Mouse (Mus musculus) liver, postnatal 0 days (tissue): ENCODE data around the gene Nin.

Source experiments
- CTCF ChIP-seq: sonication (generic); IDR thresholded peaks from 2 replicates; pipeline ENCODE4 v1.5.1; 2016; ENCODE audit warnings: antibody characterized with exemption, low read depth
- EP300 ChIP-seq: IDR thresholded peaks from 2 replicates; pipeline ENCODE4 v1.6.1; 2016; ENCODE audit warnings: antibody characterized with exemption, low read depth, mild to moderate bottlenecking

DNA sequence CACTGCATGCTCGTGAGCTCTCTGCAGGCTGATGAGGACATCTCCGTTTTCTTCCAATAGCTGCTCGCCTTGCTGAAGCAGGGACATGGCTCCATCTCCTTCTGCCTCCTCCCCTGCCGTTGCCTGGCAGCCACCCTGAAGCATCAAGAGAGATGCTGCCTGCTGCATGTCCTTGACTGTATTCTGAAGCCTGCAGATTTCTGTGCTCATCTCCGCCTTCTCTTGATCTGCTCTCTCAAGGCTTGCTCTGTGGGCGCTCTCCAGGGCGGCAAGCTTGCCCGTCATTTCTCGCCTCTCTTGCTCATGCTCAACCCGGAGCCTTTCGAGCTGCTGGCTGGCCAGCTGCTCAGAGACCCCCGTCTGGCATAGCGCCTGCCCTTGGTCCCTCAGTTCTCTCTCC, 70.1 kb downstream of the Nin start:
- TF ChIP-seq EP300 (no peak), CTCF (no peak)
